Mouse (Mus musculus) thymus, postnatal 25 days (tissue): ENCODE results near the gene Pask.
A peak's percentile ranks its signal among the peaks of the same experiment; 100 is the strongest.
"Not testable (repeated sequence)": the region's sequence is repeated elsewhere in the genome, so short reads cannot be mapped to it uniquely, and the experiment has no call there.

ENCODE experiments used
- DNase-seq: peaks from one replicate; pipeline ENCODE4 v3.0.0; 2022

Pask gene

DNA sequence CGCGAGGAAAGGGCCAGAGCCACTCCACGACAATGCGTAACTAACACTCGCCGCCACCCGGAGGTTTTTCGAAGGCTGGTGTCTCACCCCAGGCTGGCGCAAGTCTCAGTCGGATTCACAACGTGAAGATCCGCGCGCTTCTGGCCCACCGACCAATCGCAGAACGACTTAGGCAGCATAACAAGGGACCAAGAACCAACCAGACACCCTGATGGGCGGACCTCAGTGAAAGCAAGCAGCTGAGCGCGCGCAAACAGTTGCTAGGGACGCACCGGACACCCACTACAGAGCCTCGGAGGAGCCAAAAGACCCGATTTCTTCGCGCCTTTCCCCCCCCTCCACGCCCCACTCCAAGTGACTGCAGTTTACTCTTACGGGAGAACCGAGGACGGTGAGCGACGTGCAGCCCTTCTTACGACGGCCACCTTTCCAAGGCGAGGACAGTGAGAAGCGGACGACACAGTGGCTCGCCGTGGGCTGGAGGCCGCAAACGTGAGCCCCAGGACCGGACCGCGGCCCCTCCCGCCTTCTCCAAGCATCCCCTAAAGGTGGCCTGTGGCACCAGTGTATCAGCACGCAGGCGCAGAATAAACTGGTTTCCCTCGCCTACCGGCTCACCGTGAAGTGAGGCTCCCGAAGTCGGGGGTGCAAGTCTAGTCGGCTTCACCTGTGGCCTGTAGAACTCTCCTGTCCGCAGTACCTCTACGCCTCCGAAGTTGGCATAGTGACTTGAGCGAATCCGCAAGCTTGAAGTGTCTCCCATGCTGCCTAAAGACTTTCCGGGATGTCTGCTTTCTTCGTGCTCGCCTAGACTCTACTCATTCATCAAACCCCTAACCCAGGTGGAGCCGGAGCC, at the start of gene Pask, which contains the start of gene Ppp1r7:
Gene Pask (minus strand): TSS at position 835 of the 856 bp plus-strand sequence.
Gene Ppp1r7 (plus strand): TSS at position 207 of the 856 bp plus-strand sequence.
- peak; percentile 90 for DNase-seq

DNA sequence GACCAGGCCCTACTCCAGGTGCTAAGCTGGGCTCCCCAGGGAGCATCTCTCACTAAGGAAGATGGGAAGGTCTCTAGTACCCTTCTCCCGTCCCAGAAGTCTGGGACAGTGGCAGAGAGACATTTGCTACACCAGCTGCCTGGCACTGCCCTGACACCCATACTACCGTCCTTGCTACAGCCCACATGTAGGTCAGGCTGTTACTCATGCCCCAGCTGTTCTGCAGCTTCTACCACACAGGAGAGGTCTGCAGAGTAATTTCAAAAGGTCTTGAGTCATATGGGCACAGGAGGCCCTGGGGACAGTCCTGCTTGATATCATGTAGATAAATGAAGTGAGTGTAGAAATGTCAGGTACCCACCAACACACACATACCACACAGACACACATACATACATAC, 45.6 kb upstream of the Pask start:
- DNase-seq = no peak

DNA sequence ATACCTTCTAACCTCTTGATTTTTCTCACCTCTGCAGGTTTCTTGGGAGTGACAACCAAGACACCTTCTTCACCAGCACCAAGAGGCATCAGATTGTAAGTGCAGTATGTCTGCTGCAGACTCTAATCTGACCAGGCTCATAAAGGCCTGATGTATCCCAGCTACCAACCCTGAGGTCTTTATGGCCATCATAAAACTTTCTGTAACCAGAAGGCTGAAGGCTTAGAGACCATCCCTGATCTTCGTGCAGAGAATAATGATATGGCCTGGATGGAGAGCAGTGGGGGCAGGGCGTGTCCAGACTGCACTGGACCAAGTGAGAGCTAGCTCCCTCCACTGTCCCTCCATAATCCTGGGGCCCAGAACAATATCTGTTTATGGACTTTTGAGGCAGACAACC, 43.9 kb upstream of the Pask start:
- DNase-seq = no peak

DNA sequence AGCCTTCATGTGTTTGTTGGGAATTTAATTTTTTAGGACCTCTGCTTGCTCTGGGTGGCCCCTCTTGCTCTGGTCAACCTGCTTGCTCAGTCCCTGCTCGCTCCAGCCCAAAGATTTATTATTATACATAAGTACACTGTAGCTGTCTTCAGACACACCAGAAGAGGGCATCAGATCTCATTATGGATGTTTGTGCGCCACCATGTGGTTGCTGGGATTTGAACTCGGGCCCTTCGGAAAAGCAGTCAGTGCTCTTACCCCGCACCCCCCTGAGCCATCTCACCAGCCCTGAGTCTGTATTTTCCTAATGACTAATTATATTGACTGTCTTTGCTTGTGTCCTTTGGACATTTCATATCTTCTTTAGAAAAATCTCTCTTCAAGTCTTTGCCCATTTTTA, 35.8 kb upstream of the Pask start:
- DNase-seq = peak; percentile 3

DNA sequence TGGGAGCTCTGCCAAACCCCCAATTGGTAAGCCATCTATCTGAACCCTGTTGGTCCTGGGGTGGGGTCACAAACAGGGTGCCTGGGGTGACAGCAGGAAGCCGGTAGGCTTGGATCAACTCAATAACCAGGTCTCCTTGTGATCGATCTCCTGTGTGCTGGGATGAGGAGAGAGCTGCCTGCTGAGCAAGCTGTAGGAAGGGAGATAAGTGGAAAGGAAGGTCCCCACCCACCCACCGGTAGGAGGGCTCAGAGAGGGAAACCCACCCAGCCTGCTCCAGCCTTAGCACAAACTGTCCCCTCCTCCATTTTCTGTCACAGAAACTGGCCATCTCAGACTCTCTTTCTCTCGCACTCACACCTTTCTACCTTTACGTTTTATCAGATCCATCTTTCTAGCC, 34.0 kb upstream of the Pask start:
- DNase-seq = no peak

DNA sequence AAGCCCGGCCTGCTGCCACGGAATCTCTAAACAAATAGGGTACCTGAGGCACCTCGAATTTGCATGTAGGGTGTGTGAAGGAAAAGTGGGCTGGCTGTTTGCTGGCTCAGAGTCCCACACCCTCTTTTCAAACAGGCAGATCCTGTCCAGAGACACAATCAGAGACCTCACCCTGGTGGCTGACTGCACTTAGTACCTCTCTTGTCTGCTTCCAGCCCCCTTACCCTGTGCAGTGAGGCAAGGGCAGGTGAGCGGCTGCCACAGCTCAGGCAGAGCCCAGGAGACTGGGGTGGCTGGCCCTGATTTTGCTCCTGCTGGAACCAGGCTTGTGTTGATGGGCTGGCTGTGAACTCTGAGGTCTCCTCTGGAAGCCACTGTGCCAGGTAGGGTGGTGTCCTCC, 30.4 kb upstream of the Pask start, which contains the start of gene Ano7:
Gene Ano7 (plus strand): TSS at position 266 of the 400 bp plus-strand sequence.
- DNase-seq = no peak

DNA sequence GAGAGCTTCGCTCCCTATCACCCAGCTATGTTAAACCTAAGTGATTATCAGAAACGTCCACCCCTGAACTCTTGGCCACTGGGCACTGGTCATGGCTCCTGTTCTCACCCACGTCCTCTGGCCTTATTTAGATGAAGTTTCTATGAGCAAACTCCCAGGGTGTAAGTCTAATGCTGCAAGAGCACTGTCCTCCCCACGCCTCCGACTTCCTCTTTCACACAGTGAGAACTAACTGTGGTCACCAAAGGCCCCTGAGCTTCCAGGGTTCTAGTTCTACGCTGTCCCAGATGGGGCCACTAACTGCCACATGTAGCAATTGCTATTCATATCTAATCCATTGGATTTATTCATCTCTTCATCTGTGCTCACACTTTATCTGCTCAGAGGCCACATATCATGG, 22.4 kb upstream of the Pask start:
- DNase-seq = no peak

DNA sequence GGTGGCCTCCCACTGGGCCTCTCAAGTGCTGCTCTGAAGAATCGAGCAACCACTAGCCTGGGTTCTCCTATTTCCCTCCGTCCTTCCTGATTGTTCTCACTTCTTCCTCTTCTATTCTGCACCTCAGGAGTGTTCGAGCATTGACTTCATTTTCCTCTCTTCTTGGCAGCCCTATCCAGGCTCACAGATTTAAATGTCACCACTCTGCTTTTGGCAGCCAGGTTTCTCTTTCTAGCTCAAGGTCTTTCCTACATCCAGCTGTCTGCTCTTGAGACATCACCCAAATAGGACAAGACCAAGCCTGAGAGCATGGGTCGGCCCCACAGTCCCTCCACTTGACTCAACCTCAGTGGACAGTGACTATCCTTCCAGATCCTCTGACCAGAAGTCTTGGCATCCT, 19.4 kb upstream of the Pask start:
- DNase-seq = no peak

DNA sequence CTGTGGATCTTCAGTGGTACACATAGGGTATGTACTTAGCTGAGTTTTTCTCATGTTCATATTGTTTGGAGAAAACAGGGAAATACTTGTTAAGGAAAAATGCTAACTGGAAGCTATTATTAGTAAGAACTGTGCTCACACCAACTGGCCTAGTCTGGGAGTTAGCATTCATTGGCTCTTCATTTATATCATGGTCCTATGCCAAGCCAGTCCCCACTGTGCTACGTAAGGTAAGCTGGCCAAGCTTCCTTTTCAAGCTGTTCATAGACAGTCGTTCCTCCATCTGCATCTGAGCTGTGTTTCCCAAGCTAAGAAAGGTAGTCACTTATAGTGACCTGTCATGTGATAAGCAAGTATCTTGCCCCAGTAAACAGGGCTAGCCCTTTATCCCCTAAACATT, 9.4 kb upstream of the Pask start:
- no peak for DNase-seq

DNA sequence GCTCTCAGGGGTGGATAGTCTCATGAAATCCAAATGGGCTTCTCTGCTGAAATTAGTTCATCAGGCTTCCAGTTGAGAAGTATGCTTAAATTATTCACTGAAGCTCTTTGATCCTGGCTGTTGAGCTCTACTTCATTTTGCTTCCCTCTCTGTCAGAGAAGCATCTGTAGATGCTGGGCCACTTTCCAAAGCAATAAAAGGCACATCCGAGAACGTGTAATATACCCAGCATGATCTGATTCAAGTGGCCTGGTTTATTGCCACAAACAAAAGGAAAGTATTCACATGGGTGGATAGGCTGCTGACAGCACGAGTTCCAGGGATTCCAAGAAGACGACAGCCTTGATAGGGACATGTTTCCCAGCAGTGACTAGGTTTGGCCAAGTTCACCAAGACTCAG, 6.4 kb upstream of the Pask start:
- DNase-seq = no peak

DNA sequence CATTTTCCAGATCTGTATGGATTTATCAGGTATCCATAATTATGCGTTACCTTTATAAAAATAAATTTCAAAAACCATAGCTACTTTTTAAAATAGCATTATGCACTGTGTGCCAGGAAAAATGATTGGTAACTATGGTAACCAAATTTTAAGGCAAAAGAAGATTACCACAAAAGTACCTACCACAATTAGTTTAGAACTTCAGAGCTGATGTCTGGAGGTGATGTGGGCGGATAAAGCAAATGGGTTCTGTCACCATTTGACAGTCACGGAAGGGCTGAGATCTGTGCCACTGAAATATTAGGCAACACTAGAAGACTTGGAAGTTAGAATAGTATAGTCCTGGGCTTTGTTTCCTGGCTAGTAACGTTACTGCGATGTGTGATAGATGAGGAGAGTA, 3.9 kb upstream of the Pask start:
- DNase-seq = no peak

DNA sequence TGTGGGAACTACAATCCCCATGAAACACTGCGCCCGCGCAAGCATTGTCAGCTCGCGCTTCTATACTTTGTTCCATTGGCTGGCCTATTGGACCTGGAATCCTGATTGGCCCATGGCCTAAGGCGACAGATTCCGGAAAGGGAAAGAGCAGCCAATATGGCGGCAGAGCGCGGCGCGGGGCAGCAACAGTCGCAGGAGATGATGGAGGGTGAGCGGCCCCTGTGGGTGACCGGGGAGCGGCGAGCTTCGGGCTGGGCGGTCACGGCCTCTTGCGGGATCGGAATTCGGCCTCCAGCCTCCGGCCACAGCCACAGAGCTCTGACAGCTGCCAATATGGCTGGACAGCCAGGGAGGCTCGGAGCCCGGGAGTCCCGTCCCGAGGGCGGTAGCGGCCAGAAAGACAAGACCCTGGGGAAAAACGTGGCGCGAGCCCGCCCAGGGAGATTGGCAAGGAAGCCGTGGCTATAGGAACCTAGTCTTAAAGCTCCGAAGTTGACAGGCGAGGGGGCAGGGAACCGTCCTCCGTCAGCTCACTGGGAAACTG, 294 bp upstream of the Pask start:
- DNase-seq = peak; percentile 92

DNA sequence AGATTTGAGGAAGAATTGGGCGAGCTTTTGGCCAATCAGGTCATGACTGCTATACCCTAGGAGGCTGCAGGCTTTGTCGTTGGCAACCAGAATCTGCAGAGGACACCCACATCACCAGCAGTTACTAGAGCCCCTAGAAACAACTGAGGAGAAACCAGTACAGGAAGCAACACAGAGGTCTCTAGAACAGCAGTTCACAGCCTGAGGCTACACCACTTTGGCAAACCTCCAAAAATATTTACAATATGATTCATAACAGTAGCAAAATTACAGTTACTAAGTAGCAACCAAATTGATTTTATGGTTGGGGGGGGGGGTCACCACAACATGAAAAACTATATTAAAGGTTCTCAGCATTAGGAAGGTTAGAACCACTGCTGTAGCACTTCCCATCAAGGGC, 8.7 kb downstream of the Pask start:
- DNase-seq = no peak

DNA sequence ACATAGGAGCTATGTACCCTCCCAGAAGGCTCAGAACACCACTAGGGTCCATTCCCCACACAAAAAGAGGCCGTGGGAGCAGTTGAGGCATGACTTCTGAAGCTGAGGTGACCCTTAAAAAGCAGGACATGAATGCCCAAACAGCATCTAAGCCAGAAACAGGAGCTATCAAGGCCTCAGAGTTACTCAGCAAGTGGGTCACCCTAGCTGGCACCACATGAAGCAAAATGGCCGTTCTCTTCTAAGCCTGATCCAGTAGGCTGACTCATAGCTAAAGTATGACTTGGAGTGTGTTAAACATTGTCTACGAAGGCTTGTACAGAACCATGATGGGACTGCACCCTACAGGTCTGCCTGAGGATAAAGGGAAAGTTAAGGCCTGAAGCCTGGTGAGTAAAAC, 16.8 kb downstream of the Pask start:
- no peak for DNase-seq

DNA sequence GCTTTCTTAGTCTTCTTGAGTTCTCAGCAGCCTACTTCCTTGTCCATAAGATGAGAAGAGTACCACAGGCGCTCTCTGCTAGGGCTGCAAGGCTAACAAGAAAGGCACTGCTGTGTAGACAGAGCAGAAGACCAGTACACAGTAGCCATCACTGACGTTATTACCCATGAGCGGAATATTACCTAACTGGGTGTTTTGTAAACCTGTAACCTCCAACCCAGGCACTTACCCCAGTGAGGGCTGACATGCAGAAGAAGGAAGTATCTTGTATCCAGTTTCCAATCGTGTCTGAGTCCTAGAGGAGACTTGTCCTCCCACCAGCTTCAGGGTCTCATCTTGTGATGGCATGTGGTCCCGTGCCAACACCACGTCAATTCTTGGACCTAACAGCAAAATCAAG, 19.3 kb downstream of the Pask start:
- DNase-seq = no peak

DNA sequence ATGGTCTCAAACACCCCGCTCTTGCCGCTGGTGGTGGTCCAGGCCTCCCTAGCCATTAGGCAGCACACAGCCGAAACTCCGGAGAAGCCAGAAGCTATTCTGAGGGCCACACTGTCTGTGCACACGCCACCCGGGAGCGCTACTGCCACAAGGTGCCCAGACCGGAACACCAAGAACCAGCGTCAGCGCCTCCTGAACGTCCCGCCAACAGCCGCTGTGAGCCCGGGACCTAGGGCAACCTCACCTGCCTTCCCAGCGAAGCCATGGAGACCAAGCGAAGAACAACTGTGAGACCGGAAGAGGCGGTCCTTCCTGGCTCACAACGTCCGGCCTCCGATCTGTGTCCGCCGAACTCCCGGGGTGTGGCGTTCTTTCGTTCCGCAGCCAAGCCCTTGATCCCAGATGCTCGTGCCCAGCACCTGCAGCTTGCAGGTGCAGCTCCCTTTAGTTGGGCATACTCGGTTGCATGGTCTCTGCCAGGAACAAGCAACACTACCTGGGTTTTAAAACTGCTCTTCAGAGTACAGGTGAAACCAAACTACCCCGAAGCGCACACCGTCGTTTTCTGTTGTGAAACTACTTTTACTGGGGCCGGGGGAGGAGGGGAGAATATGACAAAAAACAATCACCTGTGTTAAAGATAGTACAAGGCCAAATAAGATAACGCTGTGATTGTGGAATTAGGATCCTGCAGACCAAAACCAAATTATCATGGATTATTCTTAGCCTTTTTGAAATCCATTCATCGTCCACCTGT, 37.5 kb downstream of the Pask start, which contains the start of gene Mterf4:
Gene Mterf4 (minus strand): TSS at position 335 of the 757 bp plus-strand sequence.
- peak; percentile 81 for DNase-seq

DNA sequence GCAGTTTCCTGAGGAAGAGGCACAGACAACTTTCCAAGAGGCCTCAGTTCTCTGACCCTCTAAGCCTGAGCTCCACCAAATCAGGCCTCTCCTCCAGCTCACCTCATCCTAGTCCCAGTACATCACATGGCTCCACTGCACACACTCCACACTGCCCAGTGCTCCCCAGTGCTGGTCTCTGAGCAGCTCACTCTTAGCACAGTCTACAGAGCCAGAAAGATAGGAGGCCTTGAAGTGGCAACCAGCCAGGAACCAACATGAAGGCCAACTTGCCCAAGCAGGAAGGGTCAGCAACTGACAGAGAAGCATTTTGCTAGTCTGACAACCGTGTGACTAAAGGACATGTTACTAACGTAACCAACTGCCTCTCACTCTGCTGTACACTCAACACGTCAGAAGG, 42.7 kb downstream of the Pask start:
- DNase-seq = no peak

DNA sequence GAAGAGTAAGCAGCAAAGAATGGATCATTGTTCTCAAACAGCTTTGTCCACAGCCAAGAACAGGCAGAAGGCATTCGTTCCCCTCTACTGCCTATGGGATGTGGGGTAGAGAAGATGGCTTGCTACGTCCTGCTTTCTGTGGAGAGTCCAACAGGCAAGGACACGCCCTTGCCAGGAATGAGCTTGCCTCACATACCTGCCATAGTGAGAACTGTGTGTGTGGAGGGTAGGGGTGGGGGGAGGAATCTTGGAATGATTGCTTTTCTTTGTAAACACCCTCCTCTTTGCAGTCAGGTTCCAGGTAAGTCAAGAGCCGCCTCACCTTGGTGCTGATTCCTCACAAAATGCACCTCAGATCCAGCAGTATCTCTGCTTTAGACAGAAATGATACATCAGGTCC, 43.5 kb downstream of the Pask start:
- no peak for DNase-seq

DNA sequence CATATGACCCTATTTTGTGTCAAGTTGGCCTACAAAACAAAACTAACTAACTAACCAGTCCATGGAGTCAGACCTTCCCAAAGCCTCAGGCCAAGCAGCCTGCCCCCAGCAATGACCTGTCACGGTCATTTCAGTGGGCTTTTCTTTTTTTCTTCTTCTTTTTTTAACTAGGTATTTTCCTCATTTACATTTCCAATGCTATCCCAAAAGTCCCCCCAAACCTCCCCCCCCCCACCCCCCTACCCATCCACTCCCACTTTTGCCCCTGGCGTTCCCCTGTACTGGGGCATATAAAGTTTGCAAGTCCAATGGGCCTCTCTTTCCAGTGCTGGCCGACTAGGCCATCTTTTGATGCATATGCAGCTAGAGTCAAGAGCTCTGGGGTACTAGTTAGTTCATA, 48.8 kb downstream of the Pask start:
- not testable (repeated sequence) for DNase-seq

DNA sequence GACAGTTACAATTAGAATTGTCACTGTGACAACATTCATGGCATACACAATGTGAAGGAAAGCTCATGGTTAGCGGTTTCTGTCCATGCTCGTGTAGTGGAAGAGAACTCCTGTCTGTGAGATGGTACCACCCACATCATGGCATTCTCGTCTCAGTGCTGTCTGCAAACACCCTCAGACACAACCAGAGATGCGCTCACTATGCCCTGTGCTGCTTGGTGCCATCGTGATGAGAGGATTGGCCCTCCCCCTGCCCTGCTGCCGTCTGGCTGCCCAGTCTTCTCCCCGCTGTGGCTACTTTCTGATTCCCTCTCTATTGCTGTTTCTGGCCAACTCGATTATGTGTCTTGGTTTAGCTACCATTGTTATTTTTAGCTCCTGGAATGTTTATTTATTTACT, 51.3 kb downstream of the Pask start:
- DNase-seq = no peak

DNA sequence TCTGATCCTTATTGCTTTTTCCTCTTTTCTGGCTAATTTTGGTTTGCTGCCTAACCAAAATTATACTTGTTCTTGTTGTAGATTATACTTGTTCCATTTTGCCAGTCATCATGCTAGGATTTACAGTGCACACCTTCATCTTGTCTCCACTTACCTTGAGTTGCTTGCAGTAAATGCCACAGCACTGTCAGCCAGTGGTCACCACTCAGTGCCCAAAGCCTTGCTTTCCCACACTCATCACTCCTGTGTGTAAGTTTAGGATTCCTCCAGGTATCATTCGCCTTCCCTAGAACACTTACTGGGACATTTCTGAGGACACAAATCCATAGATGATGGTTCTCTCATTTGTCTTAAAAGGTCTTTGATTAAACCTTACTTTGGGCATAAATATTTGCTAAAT, 51.7 kb downstream of the Pask start:
- no peak for DNase-seq

DNA sequence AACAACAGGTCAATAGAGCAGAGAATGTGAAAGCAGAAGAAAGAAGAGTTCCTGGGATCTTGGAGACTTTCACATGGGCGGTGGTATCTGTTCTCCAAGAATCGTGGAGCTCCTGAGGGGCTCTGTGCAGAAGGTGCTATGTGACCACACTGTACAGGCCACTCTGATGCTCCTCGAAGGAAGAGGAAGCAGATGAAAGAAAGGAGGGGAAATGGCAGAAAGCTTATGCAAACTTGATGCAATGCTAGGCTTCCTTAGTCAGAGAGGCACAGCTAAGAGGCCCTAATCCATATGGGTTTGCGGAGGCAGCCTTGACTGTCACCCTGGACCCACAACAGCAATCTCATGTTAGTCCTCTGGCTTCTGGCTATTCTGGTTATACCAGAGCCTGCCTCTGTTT, 52.3 kb downstream of the Pask start:
- no peak for DNase-seq

DNA sequence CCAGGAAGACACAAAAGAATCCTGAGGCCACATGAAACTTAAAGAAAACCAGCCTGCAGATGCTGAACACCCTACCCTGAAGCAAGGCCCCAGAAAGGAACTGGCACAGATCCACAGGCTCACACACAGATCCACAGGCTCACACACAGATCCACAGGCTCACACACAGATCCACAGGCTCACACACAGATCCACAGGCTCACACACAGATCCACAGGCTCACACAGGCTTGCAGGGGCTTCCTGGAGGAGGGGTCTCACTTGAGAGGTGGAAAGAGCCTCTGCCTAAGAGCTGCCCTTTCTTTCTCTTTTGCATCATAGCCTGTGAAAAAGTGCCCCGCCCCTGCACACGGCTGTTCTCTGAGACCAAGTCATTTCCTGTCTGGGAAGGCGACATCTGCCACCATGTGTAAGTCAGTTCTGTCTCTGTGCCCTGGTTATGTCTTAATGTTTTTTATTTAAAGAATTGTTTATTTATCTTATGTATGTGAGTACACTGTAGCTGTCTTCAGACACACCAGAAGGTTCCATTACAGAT, 53.5 kb downstream of the Pask start:
- DNase-seq = peak; percentile 17

DNA sequence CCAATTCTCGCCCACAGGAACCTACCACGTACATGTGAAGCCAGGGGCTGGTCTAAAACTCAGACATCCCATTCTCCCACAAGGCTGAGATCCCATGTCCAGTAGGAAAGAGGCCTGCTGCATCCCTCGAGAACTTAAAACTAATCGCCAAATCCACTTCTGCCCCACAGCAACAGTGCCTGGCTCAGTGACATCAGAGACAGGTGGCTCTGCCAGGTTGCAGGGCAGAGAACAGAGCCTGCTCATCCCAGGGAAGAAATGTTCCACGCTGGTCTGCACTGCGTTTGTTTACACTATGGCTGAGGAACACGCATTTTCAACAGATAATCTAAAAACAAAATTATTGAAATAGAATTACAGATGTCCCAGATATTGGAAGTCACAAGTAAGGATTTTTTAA, 66.2 kb downstream of the Pask start:
- no peak for DNase-seq
